Mouse (Mus musculus) activated CD4-positive, CD25-positive, alpha-beta regulatory T cell, adult 4 months (primary cell): Measurements from ENCODE around the gene Snx14. TPM values are rescaled to one million over a fixed set of nuclear protein-coding genes. Genes with fewer than 3 reads are reported as not detected.
"Not testable (repeated sequence)": the region's sequence is repeated elsewhere in the genome, so short reads cannot be mapped to it uniquely, and the experiment has no call there.

Experiments
- ATAC-seq: one replicate; pipeline ENCODE4 v1.8.0; 2017
- polyA plus RNA-seq, 2 experiments: library from polyadenylated mRNA; unstranded; fragments of 100-300 nt; shearing (Covaris generic); gene quantifications; one replicate each; pipeline ENCODE4 v1.2.1; 2017

The Snx14 gene
- polyA plus RNA-seq, result 10 to 100 TPM; 40.0 to 44.5 TPM

DNA sequence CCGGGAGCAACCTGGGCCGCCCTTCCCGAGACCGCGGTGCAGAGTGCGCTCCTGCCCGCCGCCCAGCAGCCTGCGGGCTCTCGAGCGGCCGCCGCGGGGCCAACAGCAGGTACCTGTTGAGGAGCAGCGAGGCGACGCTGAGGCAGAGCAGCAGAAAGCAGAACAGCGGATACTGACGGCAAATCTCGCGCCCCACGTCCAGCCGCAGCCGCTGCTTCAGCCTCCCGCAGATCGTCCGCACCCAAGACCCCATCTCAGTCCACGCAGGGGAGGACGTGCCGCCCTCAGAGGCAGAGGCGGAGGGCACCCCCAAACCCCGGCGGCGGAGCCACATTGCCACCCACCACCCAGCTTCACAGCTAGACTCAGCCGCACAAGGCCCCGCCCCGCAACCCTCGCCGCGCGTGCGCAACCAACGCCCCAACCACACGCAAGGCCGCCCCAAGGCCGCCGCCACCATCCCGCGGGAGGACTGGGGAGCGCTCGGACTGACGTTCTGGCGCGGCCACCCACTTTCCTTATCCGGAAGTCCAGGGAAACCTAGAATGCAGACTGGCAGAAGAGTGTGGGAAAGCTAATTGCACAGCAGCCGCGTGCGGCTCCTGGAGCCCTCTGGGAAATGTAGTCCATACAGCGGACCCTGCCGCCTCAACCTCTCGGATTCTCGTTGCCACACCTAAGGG lies at the start of gene Snx14:
TSS of gene Snx14 (minus strand) at position 404 of the 683 bp plus-strand sequence.
- peak; percentile 83 for ATAC-seq

DNA sequence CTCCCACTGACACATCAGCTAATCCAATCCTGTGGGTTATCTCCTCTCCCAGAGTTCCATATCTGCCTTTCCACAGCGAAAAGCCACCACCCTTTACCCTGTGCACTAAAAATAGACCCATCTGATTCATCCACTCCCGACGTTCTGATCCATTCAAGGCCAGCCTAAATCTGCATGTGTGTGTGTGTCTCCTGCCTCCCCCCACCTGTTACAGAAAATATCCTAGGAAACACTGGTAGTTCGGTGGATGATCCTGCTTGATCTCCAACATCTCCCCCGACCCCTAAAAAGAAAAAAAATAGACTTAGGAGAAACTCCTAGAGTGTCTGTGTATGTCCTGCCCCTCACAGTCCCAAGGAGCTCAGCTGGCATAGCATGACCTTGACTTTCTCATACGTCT lies 45.8 kb upstream of the Snx14 start:
- no peak for ATAC-seq

DNA sequence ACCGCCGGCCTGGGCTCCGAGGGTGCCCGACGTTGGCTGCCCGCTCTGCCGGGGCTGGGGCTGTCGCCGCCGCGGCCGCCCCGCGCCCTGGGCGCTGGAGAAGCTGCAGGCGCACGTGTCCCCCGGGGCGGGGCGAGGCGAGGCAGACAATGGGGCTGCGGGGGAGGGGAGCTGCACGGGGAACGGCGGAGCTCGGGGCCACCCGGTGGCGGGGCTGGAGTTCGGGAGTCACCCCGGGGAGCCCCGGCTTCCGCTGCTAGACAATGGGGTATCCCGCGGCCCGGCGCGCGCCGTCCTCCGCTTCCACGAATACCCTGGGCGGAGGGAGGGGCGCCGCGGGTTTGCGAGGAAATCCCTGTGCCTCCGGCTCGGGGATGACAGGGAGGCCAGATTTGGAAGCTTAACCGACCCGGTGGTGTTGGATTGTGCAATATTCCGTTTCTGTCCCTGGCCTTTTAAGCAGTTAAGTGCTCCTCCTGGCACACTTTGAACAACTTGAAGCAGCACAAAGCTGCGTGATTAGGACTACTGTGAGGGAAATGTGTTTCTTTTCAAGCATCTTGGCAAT lies 44.2 kb upstream of the Snx14 start:
- peak; percentile 13 for ATAC-seq

DNA sequence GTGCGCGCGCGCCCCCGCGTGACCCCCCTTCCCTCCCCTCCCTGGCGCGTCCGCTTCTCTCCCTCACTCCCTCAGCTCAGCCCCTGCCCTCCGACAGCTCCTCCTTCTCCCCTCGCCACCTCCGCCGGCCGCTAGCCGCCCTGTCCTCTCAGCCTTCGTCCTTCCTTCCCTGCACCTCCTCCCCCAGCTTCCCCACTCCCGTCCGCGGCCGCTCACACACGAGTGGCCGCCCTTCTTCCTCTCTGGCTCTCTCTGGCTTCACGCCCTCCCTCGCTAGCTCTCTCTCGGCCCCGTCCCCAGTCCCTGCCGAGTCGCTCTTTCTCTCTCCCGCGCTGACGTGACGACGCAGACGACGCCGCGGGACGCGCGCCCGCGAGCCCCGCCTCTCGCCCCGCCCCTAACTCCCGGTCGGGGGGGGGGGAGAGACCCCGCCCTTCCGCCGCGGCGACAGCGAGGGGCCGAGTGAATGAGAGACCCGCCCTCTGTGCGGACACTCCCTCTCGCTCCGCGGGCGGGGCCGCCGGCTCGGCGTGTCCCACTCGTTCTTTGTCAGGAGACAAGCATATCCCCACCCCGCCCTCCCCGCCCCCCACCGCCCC lies 43.6 kb upstream of the Snx14 start, which contains the start of gene Syncrip:
TSS of gene Syncrip (minus strand) at position 345 of the 599 bp plus-strand sequence.
- ATAC-seq, result peak; percentile 82

DNA sequence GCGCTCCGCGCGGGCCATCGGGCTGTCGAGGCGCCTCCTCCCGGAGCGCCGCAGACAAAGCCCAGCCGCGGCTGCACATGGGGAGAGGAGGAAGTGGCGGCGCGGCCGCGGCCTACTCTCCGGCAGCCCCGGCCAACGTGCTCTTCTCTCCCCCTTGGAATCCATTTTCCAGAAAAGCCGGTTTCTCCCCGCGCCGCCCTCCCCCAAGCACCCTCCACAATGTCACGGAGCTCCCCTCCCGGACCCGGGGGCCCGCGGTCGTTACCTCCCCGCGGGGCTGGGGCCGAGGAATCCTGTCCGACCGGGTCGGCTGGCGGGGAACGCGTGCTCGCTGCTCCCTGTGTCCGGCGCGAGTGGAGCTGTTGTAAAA lies 43.0 kb upstream of the Snx14 start:
- ATAC-seq, result no peak

DNA sequence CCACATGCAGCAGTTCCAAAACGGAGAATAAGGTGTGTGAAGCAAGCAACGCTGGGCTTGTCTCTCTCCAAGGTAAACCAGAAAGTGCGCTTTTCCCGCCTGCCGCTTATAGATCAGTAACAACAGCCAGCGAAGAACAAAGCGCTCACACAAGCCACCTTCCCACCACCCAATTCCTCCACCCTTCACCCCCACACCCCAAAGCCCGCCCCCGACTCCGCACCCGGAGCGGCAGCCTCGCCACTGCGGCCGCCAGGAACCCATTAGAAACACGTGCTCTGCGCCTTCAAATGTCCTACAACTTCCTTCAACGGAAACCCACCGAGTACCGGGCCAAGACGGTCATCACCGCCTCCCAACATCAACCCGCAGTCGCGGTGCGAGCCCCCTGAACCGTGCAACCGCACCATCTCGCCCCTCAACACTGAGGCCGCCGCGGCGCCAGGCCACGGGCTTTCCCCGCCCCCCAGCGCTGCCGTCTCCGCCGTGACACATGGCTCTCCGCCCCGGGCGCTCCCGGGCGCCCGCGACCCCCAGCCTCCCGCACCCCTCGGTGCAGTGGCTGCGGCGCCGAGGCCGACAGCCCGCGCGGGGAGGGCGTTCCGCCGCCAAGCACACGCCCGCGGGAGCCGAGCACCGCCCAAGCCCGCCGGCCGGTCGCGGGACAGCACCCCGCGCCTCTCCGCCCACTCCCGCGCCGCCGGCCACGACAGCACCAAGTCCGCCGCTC lies 42.5 kb upstream of the Snx14 start:
- ATAC-seq, result peak; percentile 9

DNA sequence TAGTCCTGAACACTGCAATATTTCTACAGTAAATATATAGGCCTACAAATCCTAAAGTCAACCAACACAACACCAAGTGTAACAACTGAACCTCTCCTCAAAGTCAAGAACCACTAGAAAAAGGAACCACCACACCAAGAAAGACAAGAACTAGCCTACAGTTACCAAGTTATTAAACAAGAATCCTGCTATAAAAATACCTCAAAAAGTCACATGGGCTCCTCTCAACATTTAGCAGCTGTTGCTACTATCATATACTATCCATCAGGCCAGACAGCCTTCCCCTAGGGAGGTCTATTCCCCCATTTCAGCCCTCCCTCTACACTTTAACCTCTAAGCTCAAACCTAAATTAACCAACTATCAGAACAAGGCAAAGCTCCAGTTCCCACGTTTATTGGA lies 41.4 kb upstream of the Snx14 start:
- no peak for ATAC-seq

DNA sequence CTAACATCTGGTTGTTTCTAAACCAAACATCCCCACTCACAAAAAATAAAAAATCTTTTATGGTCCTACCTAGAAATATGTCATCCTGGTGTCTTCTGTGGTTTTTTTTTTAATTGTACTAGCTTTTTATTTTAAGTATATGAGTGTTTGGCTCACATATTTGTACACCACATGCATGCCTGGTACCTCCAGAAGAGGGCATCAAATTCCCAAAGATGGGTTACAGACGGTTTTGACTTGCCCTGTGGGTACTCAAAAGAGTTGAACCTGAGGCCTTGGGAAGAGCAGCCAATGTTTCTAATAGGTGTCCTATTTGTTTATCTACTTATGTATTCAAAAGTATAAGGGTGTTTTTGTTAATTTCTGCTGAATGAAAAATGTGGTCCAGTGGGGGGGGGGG lies 37.4 kb upstream of the Snx14 start:
- ATAC-seq, result no peak

DNA sequence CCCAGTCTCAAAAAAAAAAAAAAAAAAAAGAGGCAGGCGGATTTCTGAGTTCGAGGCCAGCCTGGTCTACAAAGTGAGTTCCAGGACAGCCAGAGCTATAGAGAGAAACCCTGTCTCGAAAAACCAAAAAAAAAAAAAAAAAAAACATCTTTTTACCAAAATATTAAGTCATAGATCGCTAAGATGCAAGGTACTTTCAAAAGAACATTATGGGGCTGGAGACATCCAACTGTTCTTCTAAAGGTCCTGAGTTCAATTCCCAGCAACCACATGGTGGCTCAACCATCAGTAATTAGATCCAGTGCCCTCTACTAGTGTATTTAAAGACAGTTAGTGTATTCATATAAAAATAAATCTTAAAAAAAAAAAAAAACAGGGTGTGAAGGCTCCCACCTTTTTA lies 22.3 kb upstream of the Snx14 start:
- not testable (repeated sequence) for ATAC-seq

DNA sequence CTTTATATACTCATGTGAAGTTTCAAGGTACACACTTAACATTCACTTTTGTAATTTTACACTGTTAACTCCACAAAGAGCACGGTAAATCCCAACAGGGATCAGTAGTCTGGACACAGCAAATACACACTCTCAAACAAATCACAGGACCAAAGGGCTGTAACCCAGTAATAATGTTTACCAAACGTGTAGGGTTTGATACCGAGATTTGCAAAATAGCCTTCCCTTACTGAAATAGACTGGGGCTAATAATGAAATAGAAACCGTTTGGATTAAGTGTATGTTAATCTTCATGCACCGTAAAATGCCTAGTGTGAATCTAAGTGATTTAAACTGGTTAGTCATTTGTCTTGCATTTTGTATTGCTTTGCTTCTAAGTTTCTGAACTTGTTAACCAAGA lies 1.2 kb upstream of the Snx14 start:
- no peak for ATAC-seq

DNA sequence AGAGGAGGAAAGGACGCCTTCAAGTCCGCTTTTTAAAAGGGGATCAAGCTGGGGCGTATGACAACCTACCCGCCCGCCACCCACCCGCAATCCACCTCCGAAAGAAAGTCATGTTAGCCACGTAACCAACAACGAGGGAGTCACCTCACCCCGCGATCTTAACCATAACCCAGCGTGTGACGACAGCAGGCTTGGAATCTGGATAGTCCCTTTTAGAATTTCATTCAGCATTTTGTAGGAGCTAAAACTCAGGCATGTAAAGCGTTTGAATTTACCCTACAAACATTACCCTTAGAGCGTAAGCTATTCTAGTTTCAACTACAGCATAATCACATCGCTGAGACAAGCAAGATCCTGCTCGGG lies 461 bp upstream of the Snx14 start:
- ATAC-seq, result peak; percentile 19

DNA sequence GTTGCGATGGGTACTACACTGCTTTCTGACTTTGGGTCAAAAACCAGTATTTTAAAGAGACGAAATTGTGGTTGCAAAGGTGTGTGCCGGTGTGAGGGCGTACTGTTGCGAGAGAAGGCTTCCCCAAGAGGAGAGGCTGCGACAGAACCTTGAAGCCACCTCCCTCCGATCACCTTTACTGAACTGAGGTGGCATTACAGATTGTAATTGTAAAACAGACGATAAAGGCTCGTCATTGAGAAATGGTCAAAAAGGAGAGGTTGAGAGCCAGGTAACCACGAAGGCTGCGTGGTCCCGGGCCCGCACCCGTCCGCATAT lies 562 bp downstream of the Snx14 start:
- ATAC-seq, result peak; percentile 34

DNA sequence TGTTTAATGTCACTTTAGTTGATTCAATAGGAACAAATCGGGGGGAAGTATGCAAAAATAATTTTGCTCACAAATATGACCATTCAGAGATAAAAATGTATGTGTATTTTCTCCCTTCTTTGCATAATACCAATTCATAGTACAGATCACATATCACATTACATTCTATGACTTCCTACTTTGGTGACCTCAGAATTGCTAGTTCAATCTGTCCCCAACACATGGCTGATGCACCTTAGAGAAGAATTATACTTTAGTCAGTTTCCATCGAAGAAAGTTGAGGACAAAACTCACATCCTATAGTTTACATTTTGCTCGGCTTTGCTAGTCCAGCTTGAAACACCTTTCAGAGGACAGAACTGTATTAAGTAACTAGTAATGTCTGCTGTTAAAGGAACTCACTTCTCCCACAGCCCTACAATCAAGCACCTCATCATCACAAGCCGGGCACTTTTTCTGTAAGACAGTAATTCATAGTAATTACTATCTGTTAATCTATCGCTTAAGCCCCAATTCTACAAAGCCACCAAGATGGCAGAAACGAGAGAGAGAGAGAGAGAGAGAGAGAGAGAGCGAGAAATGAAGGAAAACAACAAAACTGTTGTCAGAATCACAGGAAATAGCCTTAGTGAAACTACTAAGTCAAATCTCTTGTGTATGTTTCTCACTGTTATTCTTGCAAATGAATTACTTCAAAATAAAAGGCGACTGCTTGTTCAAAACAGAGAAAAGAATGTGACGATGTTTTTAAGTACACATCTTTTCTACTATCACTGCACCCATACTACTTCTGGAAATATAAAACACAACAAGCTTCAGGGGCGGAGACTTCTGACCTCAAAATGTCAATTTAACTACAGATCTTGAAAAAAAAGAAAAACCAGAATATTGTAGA lies 1.2 kb downstream of the Snx14 start:
- peak; percentile 10 for ATAC-seq

DNA sequence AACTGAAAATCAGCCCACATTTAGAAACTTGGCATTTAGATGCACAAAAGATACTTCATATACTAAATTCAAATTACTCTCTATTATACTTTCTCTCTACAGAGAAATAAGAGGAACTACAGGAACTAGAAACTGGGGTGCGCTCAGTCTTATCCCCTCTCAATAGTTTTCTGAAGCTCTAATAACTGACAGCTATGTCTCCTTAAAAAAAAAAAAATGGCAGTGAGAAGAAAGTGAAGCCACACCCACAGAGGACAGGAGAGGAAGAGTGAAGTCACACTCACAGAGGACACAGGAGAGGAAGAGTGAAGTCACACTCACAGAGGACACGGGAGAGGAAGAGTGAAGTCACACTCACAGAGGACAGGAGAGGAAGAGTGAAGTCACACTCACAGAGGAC lies 14.4 kb downstream of the Snx14 start:
- no peak for ATAC-seq

DNA sequence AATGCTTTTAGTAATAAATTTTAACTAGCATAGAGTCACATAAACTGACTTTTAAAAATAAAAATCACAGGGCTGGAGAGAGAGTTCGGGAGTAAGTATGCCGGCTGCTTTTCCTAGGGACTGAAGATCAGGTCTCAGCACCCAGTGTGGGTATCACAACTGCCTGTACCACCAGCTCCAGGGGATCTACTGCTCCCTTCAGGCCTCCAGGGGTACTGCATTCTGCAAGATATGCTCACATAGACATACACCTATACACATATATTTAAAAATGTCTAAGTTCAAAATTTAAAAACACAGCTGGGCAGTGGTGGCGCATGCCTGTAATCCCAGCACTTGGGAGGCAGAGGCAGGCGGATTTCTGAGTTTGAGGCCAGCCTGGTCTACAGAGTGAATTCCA lies 16.3 kb downstream of the Snx14 start:
- no peak for ATAC-seq

DNA sequence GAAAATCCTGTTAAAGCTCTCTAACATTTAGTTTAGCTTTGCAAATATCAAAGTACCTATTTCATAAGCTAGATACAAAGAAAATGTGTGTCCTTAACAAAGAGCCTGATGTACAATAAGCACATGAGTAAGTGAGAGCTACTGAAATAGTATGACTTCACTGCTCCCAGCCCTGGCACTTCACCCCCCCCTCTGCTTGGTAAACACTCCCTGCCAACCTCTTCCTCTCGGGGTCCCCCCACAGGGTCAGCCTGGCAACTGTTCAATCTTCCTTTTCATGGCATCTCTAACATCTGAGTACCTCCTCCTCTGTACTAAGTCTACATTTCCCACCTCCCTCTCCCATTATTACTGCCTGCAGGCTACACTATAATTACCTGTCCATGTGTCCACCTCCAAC lies 22.0 kb downstream of the Snx14 start:
- ATAC-seq, result no peak

DNA sequence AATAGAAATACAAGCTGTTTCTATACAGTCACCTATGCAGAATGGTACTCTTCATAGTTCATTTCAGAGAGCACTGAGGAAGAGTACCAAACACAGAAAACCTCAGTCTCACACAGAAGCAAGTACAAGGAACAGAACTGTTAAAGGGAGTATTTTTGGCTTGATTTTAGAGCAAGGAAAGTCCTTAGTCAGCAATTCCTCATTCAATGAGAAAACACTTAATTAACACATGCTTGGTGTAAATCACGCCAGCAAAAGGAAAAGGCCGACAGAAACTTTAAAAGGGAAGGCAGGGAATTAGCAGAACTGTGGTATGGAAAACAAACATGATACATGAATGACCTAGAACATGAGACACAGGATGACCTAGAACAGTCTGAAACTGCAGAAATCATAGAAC lies 28.8 kb downstream of the Snx14 start:
- no peak for ATAC-seq

DNA sequence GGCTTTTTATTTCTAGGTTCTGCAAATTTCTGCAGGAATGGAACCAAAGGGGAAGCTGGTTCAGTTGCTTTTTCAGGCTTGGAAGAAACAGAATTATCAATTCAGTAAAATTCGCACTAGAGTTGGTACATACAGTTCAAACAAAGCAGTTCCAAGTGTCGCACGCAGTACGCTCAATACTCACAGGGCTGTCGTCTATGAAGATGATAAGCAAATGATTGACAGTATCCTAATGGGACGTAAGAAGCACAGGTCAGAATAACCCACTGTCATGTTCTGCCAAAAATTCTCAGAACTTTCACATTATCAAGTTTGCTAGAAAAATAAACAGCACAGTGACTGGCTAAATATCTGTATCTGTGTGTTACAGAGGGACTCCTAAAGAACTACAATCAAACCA lies 34.2 kb downstream of the Snx14 start:
- ATAC-seq, result no peak

DNA sequence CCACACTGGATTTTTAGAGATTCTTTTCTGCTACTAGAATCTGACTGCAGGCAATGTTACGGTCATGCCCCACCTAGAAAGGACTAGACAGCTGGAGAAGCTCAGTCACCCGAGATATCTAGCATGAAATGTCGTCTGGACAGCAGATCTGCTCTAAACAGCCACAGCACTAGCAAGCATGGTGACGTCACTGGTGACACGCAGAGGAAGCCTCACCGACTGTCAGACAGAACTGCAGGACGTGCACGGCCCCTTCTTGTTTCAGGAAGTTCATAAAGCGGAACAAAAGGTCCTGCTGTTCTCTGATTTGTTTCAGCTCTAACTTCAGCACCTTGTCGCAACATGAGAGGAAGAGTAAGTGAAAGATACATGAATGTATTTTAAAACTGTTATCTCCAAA lies 34.7 kb downstream of the Snx14 start:
- no peak for ATAC-seq

DNA sequence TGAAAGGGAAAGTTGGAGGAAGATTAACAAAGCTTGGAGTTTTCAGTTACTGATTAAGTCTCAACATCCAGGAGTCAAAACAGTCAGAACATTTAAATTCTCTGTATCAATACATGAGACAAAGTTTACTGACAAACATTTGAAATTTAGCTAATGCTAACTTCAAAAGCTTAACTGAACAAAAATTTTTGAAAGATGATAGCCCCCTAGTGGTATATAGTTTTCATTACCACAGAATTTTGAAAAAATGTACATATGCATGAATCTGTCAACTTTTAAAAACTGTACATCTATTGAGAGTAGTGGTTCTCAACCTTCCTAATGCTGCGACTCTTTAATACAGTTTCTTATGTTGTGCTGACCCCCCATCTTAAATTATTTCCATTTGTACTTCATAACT lies 40.3 kb downstream of the Snx14 start:
- peak; percentile 32 for ATAC-seq

DNA sequence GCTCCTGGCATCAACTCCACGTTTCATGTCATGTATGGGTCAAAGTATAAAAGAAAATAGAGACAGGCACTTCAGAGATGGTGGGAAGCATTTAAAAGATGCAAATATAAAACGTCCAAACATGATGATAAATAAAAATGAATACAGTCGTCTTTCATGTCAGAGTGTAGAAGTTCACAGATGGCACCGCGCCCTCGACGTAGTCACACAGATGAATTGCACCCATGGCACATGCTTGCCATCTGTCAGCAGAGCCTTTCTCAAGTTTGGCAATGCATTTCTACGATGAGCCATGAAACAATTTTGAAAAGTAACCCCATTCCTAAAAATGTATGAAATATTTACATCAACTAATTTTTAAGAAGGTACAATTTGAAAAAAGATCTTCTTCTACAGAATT lies 43.9 kb downstream of the Snx14 start:
- ATAC-seq, result no peak

DNA sequence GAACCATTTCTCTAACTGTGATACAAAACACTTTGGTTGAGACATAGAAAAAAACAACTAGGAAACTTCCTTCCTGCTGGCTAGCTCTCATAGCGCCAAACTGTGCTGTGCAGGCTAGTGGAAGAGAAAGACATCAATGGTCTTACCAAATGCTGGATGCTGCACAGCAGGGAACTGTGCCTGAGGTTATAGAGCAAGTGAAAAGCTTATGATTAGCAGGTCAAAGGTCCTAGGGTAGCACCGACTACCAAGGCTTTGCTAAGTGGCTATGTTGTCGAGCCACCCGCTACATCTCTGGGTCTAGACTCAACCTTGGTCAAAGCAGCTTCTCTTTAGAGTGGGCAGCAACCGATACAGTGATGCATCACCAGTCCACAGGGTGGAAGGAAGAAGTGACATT lies 49.9 kb downstream of the Snx14 start:
- no peak for ATAC-seq

DNA sequence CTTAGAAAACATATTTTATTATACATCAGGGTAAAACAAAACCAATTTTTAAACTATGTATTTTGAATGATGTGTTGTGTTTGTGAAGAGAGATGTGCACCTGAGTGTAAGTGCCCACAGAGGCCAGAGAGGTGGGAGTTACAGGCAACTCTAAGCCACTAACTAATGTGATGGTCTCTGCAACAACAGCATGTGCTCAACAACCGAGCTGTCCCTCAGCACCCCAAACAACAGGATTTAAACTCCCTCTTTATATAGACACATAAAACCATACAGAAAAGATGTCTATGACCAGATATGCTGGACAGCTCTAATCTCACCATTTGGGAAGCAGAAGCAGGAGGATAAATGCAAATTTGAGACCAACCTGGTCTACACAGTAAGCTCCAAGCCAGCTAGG lies 58.2 kb downstream of the Snx14 start:
- ATAC-seq, result no peak
